Mouse (Mus musculus) limb, embryonic 12.5 days (tissue): ENCODE data around the gene Hist1h2bb. TPM values are rescaled to one million over a fixed set of nuclear protein-coding genes. Genes with fewer than 3 reads are reported as not detected.
"Not testable (repeated sequence)": the region's sequence is repeated elsewhere in the genome, so short reads cannot be mapped to it uniquely, and the experiment has no call there.

Experiments
- ATAC-seq: fragments of 200-750 bp; cut with Nextera tagmentation; 2 replicates; pipeline ENCODE4 v1.8.0; 2017; ENCODE audit warnings: low read depth, moderate TSS enrichment; ENCODE audit not compliant: insufficient number of reproducible peaks, insufficient read depth, low FRiP score, low TSS enrichment
- H3K27ac ChIP-seq: fragments of 300-500 bp; sonication (generic); 2 replicates; pipeline ENCODE4 v1.5.1; 2016; ENCODE audit warnings: mild to moderate bottlenecking, moderate library complexity
- H3K27me3 ChIP-seq: fragments of 300-500 bp; sonication (generic); 2 replicates; pipeline ENCODE4 v1.6.1; 2016; ENCODE audit warnings: mild to moderate bottlenecking, moderate library complexity
- H3K36me3 ChIP-seq: fragments of 300-500 bp; sonication (generic); 2 replicates; pipeline ENCODE4 v1.6.1; 2016; ENCODE audit warnings: mild to moderate bottlenecking, moderate library complexity
- H3K4me1 ChIP-seq: fragments of 300-500 bp; sonication (generic); replicated peaks from 2 replicates; pipeline ENCODE4 v1.6.1; 2016
- H3K4me2 ChIP-seq: fragments of 300-500 bp; sonication (generic); 2 replicates; pipeline ENCODE4 v1.6.1; 2016; ENCODE audit warnings: mild to moderate bottlenecking, moderate library complexity
- H3K4me3 ChIP-seq: fragments of 300-500 bp; sonication (generic); replicated peaks from 2 replicates; pipeline ENCODE4 v1.5.1; 2016; ENCODE audit warnings: mild to moderate bottlenecking
- H3K9ac ChIP-seq: fragments of 300-500 bp; sonication (generic); replicated peaks from 2 replicates; pipeline ENCODE4 v1.6.1; 2016; ENCODE audit warnings: mild to moderate bottlenecking, moderate library complexity
- H3K9me3 ChIP-seq: fragments of 300-500 bp; sonication (generic); 2 replicates; pipeline ENCODE4 v1.6.1; 2016; ENCODE audit warnings: mild to moderate bottlenecking, moderate library complexity
- WGBS: fragments of 180-500 bp; shearing (Covaris S2); methylation state at CpG from one replicate; pipeline ENCODE4 v1.1.7; 2016; 5-methylcytosine and 5-hydroxymethylcytosine counted together
- polyA plus RNA-seq: library from polyadenylated mRNA; unstranded; fragments of >200 nt; fragmentation: Nextera tagmentation; extraction: Ambion mirVana; gene quantifications from 2 replicates; pipeline ENCODE4 v1.2.1, GENCODE M21; 2016

Hist1h2bb gene
- polyA plus RNA-seq, 1 experiment from 2014 or later, result 6.7 TPM

DNA sequence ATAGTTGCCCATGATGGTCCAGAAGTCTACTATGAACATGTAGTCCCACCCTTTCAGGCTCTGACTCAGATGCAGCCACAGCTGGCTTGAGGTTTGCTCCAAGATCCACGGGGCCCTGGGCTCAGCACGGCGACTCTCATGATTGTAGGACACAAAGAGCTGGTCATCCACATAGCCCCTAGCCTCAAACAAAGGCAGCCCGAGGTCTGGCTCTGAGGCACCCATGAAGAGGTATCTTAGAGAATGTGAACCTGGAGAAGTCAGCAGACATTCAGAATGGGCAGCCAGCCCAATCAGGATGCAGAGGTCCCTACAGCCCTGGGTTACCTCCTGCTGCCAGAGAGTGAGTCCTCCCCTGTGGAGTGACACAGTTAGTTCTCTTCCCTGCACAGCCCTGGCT, 38.5 kb upstream of the Hist1h2bb start:
- no peaks in the 10 kb centered on the region for H3K9me3 ChIP-seq
- no peaks in the 10 kb centered on the region for H3K36me3 ChIP-seq
- ATAC-seq, result no peak
- H3K4me1 ChIP-seq, result peaks cover 27% of the 10 kb centered on the region
- no peaks in the 10 kb centered on the region for H3K27me3 ChIP-seq
- 90% methylated on average over 4 of the region's 4 CpGs for WGBS
- no peak overlapping the region for H3K4me2 ChIP-seq
- no peak overlapping the region for H3K9ac ChIP-seq
- H3K4me3 ChIP-seq, result no peak overlapping the region
- peak overlapping the region; percentile 17; the same call in 1 of the 2 replicates for H3K27ac ChIP-seq

DNA sequence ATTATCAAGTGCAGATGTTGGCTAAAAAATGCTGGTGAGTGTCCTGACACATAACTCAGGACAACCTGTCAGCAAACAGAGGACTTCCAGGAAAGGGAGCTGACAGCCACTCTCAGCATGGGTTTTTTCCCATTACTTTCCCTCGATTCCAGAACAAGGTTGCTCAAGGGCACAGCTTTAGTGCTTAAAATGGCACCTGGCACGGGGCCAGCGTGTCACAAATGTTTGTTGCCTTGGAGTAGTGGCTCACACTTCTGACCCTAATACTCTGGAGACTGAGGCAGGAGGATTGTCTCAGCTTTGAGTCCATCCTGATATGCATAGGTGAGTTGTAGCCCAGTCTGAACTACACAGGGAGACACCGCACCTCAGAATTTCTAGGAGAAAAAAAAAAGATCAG, 37.9 kb upstream of the Hist1h2bb start:
- H3K27me3 ChIP-seq, result no peaks in the 10 kb centered on the region
- H3K9me3 ChIP-seq, result no peaks in the 10 kb centered on the region
- H3K4me2 ChIP-seq, result no peak overlapping the region
- H3K27ac ChIP-seq, result peak overlapping the region; percentile 7; the same call in 1 of the 2 replicates
- H3K4me1 ChIP-seq, result peaks cover 27% of the 10 kb centered on the region
- no peak overlapping the region for H3K4me3 ChIP-seq
- no peak for ATAC-seq
- H3K9ac ChIP-seq, result no peak overlapping the region
- H3K36me3 ChIP-seq, result no peaks in the 10 kb centered on the region
- 55% methylated on average over 4 of the region's 4 CpGs for WGBS

DNA sequence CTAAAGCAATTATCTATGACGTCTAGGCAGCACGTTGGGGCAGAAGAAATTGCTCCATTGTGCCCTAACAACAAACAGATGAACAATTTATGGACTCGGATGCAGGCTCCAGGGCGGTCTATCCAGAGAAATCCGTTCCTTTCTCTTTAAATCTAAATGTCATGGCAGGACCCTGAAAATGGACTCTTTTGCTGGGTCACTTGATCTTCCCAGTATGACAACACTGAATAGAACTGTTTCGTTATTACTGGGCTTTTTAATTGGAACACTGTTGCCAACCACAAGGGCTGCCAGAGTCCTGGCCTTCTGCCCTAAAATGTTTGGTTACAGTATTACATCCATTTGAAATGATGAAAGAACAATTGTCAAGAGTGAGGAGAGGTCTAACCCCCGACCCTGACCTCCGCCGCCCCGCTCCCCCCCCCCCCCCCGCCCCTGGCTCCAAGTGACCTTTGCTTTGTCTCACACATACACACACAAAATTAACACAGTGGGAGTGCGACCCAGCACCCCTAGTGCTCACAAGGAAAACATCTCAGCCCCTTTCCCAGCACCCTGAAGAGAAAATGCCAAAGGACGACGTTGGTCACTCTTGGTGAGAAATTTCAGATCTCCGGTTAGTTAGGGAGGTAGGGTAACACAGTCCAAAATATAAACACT, 36.7 kb upstream of the Hist1h2bb start:
- H3K9me3 ChIP-seq, result no peaks in the 10 kb centered on the region
- no peak for ATAC-seq
- H3K27ac ChIP-seq, result peak overlapping the region; percentile 67
- H3K36me3 ChIP-seq, result no peaks in the 10 kb centered on the region
- peak overlapping the region; percentile 62 for H3K4me2 ChIP-seq
- 17% methylated on average over 11 of the region's 15 CpGs for WGBS
- H3K4me3 ChIP-seq, result peak overlapping the region; percentile 37
- H3K9ac ChIP-seq, result peak overlapping the region; percentile 55; the same call in 1 of the 2 replicates
- H3K27me3 ChIP-seq, result no peaks in the 10 kb centered on the region
- H3K4me1 ChIP-seq, result peaks cover 27% of the 10 kb centered on the region

DNA sequence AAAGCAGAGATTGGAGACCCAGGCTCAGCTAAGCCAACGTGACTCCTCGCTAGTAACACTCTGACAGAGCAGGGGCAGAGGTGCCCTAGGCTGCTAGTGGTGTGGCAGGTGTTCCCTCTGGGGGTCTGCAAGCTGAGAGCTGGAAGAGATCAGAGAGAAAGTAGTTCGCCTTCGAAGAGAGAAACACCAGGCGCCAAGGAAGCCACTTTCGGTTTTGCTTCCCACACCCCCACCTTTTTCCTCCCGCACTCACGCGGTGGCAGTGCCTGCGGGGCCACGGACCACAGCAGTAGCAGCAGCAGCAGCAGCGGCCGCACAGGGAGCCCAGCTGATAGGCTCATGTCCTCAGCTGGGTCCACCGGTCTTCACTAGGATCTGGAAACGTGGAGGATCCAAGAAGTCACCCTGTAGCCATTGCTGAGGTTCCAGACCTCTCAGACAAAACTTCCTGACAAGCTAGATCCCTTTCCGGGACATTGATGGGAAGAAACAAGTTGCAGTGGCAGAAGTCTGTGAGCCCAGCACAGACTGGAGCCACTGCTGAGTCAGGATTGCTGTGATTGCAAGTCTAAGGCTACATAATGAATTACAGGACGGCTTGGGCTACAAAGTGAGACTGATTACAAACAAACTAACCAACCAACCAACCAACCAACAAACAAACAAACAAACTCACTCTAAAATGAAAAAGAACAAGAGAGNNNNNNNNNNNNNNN, 36.0 kb upstream of the Hist1h2bb start, which contains the start of gene Hfe:
Hfe (minus strand) TSS at position 481 of the 716 bp plus-strand sequence.
- Histone ChIP-seq H3K9me3 (no peaks in the 10 kb centered on the region), H3K4me2 (peak within 1 kb of the TSS; percentile 62), H3K4me3 (peak within 1 kb of the TSS; percentile 37), H3K27ac (peak within 1 kb of the TSS; percentile 67), H3K4me1 (peaks cover 27% of the 10 kb centered on the region), H3K9ac (peak within 1 kb of the TSS; percentile 55), H3K27me3 (no peaks in the 10 kb centered on the region), H3K36me3 (no peaks in the 10 kb centered on the region)
- ATAC-seq, result no peak
- WGBS, result under 1% methylated on average over 17 of the region's 17 CpGs

DNA sequence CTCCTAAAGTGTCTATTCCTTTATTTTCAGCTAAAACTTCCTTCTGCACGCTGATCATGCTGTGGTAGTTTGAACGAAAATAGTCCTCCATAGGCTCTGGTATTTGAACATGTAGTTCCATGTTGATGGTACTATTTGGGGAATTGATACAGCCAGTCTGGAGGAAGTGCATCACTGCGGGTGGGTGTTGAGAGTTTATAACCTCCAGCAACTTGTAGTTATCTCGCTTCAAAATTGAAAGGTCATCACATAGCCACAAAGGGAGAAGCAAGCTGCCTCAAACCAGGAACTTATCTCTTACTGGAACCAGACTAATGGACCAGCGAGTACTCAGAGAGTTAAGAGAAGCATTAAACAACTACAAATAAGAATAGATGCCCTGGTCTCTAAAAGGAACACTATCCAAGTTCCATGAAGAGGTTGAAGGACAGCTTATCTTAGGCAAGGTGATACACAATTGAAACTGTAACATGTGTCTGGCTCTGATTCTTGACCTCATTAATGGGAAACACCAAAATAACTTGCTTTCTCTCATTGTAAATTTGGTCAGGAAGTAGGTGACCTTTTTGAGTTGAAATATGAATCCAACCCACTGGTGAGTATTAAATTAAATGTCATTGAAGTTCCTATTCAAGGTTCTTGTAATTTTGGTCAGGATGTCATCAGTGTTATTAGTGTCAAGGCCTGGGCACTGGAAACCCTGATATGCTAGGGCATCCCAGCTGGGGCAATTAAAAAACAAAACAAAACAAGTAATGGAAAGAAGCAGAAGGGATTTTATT, 30.1 kb upstream of the Hist1h2bb start:
- no peak overlapping the region for H3K9ac ChIP-seq
- H3K4me1 ChIP-seq, result 0 out of 2 replicates have a peak, but pooled peaks cover 4% of the 10 kb centered on the region
- no peak for ATAC-seq
- WGBS, result 90% methylated on average over 5 of the region's 5 CpGs
- no peak overlapping the region for H3K4me2 ChIP-seq
- H3K9me3 ChIP-seq, result no peaks in the 10 kb centered on the region
- no peaks in the 10 kb centered on the region for H3K36me3 ChIP-seq
- H3K4me3 ChIP-seq, result no peak overlapping the region
- no peaks in the 10 kb centered on the region for H3K27me3 ChIP-seq
- no peak overlapping the region for H3K27ac ChIP-seq

DNA sequence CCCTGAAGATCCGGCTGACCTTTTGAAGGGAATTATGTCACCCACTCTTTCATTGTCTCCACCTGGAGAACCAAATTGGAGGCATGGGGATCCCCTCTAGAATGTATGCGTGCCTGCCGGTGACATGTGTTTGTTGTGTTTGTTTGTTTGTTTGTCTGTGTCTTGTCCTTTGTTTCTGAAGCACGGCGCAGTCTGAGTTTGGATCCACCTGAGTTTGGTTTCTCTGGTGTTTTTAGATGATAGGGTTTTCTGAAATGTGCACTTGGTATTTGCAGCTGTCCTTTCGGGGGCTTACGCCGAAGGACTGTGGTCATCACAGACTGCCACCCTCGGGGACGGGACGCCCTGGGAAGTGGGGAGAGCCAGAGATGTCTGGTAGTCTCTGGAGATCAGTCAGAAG, 29.4 kb upstream of the Hist1h2bb start:
- no peak for ATAC-seq
- Histone ChIP-seq H3K9me3 (no peaks in the 10 kb centered on the region), H3K4me3 (no peak overlapping the region), H3K36me3 (no peaks in the 10 kb centered on the region), H3K9ac (no peak overlapping the region), H3K4me2 (no peak overlapping the region), H3K4me1 (0 out of 2 replicates have a peak, but pooled peaks cover 4% of the 10 kb centered on the region), H3K27ac (peak overlapping the region; percentile 50; the same call in 1 of the 2 replicates), H3K27me3 (no peaks in the 10 kb centered on the region)
- WGBS, result 45% methylated on average over 11 of the region's 11 CpGs

DNA sequence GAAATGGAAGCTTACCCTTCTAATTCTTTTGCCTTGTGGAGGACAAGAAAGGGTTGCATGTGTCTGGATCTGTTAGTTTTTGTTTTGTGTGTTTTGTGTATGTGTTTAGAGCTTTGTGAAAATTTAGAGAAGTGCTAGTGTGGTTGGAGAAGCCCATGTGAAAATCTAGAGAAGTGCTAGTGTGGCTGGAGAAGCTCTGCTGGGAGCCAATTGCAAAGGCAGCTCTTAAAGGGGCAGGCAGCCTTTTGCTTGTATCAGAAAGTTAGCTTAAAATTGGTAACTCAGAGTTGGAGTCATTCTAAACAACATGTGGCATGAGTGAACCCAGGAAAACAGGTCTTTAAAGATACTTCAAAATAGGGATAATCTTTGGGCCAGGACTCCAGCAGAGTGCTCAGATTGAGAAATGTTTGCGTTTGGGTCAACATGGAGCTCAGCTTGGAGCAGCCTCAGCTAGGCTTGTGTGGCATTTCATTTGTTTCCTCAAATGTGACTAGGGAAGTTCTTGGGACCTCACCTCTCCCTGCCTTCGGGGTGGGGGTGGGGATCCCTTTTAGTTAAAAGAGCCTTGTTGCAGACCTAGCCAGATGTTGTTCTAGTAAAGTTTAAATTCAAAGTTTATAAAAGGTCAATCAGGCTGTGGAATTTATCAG, 28.8 kb upstream of the Hist1h2bb start:
- peak overlapping the region; percentile 50 for H3K27ac ChIP-seq
- H3K9me3 ChIP-seq, result not testable (repeated sequence)

DNA sequence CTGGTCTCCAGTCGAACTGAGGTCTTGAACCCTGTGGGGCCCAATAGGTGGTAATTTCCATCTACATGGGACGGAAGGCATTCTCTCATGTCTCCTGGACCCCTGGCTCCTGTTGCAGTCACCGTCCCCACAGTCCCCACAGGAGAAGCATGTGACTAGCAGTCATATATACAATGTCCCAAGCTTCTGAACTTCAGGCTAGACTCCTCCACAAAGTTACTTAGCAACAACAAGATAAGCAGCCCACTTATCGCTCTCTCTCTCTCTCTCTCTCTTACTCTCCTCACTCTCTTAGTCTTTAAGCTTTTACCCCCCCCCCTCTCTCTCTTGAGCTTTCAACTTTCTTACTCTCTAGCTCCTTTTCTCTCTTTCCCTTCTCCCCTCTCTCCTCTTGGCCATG, 22.3 kb upstream of the Hist1h2bb start:
- Histone ChIP-seq H3K4me3 (no peak overlapping the region), H3K9me3 (no peaks in the 10 kb centered on the region), H3K4me2 (no peak overlapping the region), H3K4me1 (no peaks in the 10 kb centered on the region; the same call in 1 of the 2 replicates), H3K27me3 (no peaks in the 10 kb centered on the region), H3K36me3 (no peaks in the 10 kb centered on the region), H3K27ac (no peak overlapping the region), H3K9ac (no peak overlapping the region)
- WGBS, result 87% methylated on average over 4 of the region's 4 CpGs
- no peak for ATAC-seq

More for the DNA sequence above, 28.8 kb upstream of the Hist1h2bb start:
- not testable (repeated sequence) for H3K9ac ChIP-seq, H3K27me3 ChIP-seq, H3K4me2 ChIP-seq, H3K4me1 ChIP-seq, ATAC-seq, H3K4me3 ChIP-seq, H3K36me3 ChIP-seq
- 17% methylated on average over 2 of the region's 2 CpGs for WGBS

DNA sequence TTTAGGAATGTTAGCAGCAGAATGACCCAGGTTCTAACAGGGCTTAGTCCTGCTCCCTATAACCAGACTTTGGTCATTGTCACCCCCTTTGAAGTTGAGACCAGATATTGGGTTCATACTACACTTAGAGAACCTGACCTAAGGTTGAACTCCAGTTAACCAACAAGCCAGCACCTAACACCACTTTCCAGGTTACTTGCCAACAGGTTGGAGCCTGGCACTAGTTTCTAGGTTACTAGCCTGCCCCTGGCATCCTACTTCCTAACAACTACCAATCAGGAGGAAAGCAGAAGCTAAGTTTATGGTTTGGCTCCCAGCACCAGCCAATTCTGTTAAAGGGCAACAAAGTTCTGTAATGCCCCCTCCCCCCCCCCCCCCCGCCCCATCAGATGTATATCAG, 21.3 kb upstream of the Hist1h2bb start:
- WGBS, result no CpG with 5 or more reads among the region's 1 CpGs
- Histone ChIP-seq H3K9ac (no peak overlapping the region), H3K4me3 (no peak overlapping the region), H3K9me3 (no peaks in the 10 kb centered on the region), H3K4me1 (no peaks in the 10 kb centered on the region; the same call in 1 of the 2 replicates), H3K27ac (no peak overlapping the region), H3K27me3 (no peaks in the 10 kb centered on the region), H3K36me3 (no peaks in the 10 kb centered on the region), H3K4me2 (no peak overlapping the region)
- no peak for ATAC-seq

DNA sequence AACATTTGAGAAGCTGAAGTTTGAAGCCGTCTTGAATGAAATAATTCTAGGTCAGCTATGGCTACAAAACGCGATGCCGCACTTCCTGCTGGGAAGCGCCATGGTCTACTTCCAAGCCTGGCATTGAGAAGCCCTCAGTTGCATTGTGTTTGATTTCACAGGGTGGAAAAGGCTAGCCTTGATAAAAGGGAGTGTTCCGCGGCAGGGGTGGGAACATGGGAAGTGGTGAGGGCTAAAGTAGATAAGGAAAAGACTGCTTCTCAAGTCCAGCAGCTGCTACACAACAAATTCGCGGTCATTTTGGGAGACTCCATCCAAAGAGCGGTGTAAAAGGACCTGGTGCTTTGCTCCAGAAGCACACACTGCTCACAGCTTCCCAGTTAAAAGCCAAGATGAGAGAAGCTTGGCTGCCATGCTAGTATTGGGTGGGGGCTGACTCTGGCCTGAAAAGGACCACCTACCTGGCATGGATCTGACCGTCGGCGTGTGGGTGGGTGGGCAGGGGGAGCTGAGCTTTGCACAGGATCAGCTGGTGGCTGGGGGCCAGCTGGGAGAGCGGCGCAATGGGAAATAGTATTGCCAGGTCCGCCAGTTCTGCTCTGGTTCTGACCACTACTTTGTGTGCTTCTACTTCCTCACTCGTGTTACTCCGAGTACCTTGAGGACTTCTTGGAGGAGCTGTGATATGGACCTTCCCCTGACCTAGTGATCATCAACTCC, 17.9 kb upstream of the Hist1h2bb start:
- Histone ChIP-seq H3K4me2 (no peak overlapping the region), H3K4me1 (no peaks in the 10 kb centered on the region; the same call in 1 of the 2 replicates), H3K9me3 (no peaks in the 10 kb centered on the region), H3K36me3 (no peaks in the 10 kb centered on the region), H3K27me3 (no peaks in the 10 kb centered on the region), H3K9ac (no peak overlapping the region), H3K27ac (no peak overlapping the region), H3K4me3 (no peak overlapping the region)
- WGBS, result 88% methylated on average over 18 of the region's 18 CpGs
- no peak for ATAC-seq
